8 mouse cellular contexts compared by ENCODE assay signal in genomic region chr1:57969327-57970271, GRCm38 (mm10). TPM values are rescaled to one million over a fixed set of nuclear protein-coding genes. Genes with fewer than 3 reads are reported as not detected.
DNase-seq lines count a peak whose midpoint lies in the region; ATAC-seq lines count a peak whose summit lies in the region.

No protein-coding gene starts in this region.

- no peaks in the 10 kb centered on the region for H3K27me3 ChIP-seq in intestine, embryonic 14.5 days (replicated peaks; ENCODE audit: control insufficient read depth, insufficient read depth, low read length)

- H3K4me3 ChIP-seq in intestine, embryonic 14.5 days (ENCODE audit: low read depth, low read length): peak overlapping the region; percentile 70

- peak; percentile 96 to 99 for DNase-seq in adrenal gland, adult (ENCODE audit: inconsistent age in 2 of 2, low spot score in 1 of 2)
- peak; percentile 95 for DNase-seq in embryo, embryonic 10.5 days (ENCODE audit: low spot score)
- DNase-seq in gastrocnemius, postnatal 25 days: peak; percentile 94
- peak; percentile 100 for DNase-seq in intestine, embryonic 14.5 days (ENCODE audit: low spot score)
- peak; percentile 96 to 97 for DNase-seq in left cerebral cortex, postnatal 14 days (ENCODE audit: low spot score in 2 of 2)
- peak; percentile 93 for DNase-seq in mesoderm, embryonic 11.5 days (ENCODE audit: low read depth, low spot score)
- DNase-seq in right cerebral cortex, postnatal 36 days (ENCODE audit: low spot score in 2 of 2): peak; percentile 90 to 91
- peak; percentile 91 for DNase-seq in yolk sac, embryonic 10.5 days (ENCODE audit: low spot score)

- H3K27ac ChIP-seq in intestine, embryonic 14.5 days (ENCODE audit: low read depth): peak overlapping the region; percentile 75

- peaks cover 21% of the 10 kb centered on the region for H3K36me3 ChIP-seq in intestine, embryonic 14.5 days (ENCODE audit: control insufficient read depth, insufficient read depth, low read length)

- intact Hi-C loops in left cerebral cortex, postnatal 14 days (cut with DNase I): loop anchor here (10.0 kb wide), 1 partner anchor 325 kb away; no protein-coding TSS in a partner anchor

- no peaks in the 10 kb centered on the region for H3K9me3 ChIP-seq in intestine, embryonic 14.5 days (ENCODE audit: control insufficient read depth, low read length)

- peak overlapping the region; percentile 94 for H3K9ac ChIP-seq in intestine, embryonic 14.5 days (ENCODE audit: low read length)

- H3K4me1 ChIP-seq in intestine, embryonic 14.5 days (replicated peaks; ENCODE audit: control insufficient read depth, insufficient read depth, low read length): peaks cover 10% of the 10 kb centered on the region

- ATAC-seq in intestine, embryonic 14.5 days (replicated peaks; ENCODE audit: low FRiP score, low TSS enrichment, low read depth): peak; percentile 98

- H3K4me2 ChIP-seq in intestine, embryonic 14.5 days (ENCODE audit: low read length): peak overlapping the region; percentile 93

- under 1% methylated on average over 65 of the region's 65 CpGs for WGBS in intestine, embryonic 14.5 days

RNA-seq across cellular contexts. Expression of gene Sgo2a, which starts 26.2 kb away (rescaled TPM):
- total RNA-seq in gastrocnemius, postnatal 25 days (2021): under 1 TPM; 0.38 to 0.43 TPM
- polyA plus RNA-seq in intestine, embryonic 14.5 days (2014; fragmentation: Nextera tagmentation; extraction: Ambion mirVana): 16.5 and 18.1 TPM in 2 replicates
- total RNA-seq in left cerebral cortex, postnatal 14 days (2021): under 1 TPM; 0.46 to 0.78 TPM

RNA-seq across cellular contexts. Expression of gene Kctd18, which starts 49.2 kb away (rescaled TPM):
- 1 to 10 TPM; 4.0 to 4.4 TPM for total RNA-seq in gastrocnemius, postnatal 25 days (2021)
- 12.9 and 14.2 TPM in 2 replicates for polyA plus RNA-seq in intestine, embryonic 14.5 days (2014; fragmentation: Nextera tagmentation; extraction: Ambion mirVana)
- total RNA-seq in left cerebral cortex, postnatal 14 days (2021): 10 to 100 TPM; 14.8 to 17.1 TPM

Comparison
In these comparisons a context has a peak if more than half of its experiments do, and no peak if none do; other contexts are left out.
1. Peak in every context shown above with its lines: DNase-seq, ATAC-seq, H3K4me3 ChIP-seq and H3K27ac ChIP-seq.